Mouse (Mus musculus) gastrocnemius, adult 2 months (tissue): ENCODE measurements around the gene Ccdc155. TPM values are rescaled to one million over a fixed set of nuclear protein-coding genes. Genes with fewer than 3 reads are reported as not detected.
"Not testable (repeated sequence)": the region's sequence is repeated elsewhere in the genome, so short reads cannot be mapped to it uniquely, and the experiment has no call there.

ENCODE experiments used
- DNase-seq: peaks from one replicate; pipeline ENCODE4 v3.0.0; 2022
- H3K27ac ChIP-seq: fragments of 200-600 bp; 2 replicates; pipeline ENCODE4 v1.8.1; 2022; ENCODE audit warnings: mild to moderate bottlenecking
- H3K4me3 ChIP-seq: fragments of 200-600 bp; 2 replicates; pipeline ENCODE4 v1.8.1; 2022; ENCODE audit warnings: mild to moderate bottlenecking, moderate library complexity
- CTCF ChIP-seq: fragments of 200-600 bp; IDR thresholded peaks from 2 replicates; pipeline ENCODE4 v1.8.1; 2022; ENCODE audit warnings: antibody characterized with exemption, mild to moderate bottlenecking, moderate library complexity
- intact Hi-C: fragments of 180-260 bp; cut with DNase I; formaldehyde crosslinking; loops from one replicate; pipeline ENCODE4 v1.15.1; 2025
- total RNA-seq, 2 experiments: library from RNA; stranded (reverse); gene quantifications; 2 replicates each; pipeline ENCODE4 v1.2.3; 2021

Ccdc155 gene
- total RNA-seq, 2 experiments from 2014 or later = not detected

DNA sequence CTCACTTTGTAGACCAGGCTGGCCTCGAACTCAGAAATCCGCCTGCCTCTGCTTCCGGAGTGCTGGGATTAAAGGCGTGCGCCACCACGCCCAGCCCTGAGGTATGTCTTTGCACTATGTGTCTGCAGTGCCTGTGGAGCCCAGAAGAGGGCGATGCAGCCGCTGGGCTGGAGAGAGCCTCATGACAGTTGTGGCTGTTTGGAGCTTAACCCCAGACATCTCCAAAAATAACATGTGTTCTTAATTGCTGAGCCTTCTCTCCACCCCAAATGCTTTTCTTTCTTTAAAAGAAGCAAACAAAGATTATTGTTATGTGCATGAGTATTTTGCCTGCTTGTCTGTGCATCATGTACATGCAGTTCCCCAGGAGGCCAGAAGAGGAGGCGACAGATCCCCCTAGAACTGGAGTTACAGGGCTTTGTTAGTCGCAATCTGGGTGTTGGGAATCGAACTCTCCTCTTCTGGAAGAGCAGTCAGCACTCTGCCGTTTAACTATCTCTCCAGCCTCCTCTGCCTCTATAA is 49.6 kb downstream of the Ccdc155 start:
- peak; percentile 76 for DNase-seq
- peak; percentile 62 for TF ChIP-seq CTCF
- intact Hi-C loops = no loop called here
- peak overlapping the region; percentile 86 for H3K4me3 ChIP-seq
- H3K27ac ChIP-seq = peak overlapping the region; percentile 97

DNA sequence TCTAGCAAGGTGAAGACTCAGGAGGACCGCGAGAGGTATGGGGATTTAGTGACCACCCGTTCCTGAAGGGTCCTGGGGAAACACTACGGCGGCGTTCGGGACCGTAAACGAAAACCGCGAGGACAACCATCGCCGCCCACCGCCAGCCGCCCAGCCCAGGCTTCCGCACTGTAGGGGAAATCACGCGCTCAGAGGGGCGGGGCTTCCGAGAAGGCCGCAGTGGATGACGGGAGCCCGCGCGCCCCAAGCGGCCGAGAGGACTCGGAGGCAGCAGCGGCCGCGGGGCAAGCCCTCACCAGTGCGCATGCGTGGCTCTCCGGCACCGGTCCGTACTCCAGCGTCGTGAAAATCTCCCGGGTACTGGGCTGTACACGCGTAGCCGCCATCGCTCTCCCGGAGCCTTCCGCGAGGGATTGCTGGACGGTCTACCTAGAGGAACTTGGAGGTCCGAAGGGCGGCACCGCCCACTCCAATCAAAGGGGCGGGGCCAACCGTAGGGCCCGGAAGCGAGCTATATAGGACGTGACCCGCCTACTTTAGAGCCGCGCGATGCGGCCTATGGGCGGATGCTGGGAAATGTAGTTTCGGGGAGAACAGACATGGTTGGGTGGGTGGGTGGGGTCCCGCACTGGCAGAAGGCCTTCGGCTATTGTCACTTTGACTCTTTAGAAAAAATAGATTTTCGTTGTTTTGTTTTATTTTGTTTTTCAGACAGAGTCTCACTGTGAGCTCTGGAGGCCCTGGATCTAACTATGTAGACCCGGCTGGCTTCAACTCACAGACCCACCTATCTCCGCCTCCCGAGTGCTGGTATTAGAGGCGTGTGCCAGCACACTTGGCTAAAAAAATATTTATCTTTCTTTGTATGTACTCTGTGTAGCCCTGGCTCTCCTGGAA is 50.3 kb downstream of the Ccdc155 start, which contains the start of the genes Pih1d1 and Aldh16a1:
Pih1d1 (plus strand) TSS at position 208 of the 897 bp plus-strand sequence.
Aldh16a1 (minus strand) TSS at position 489 of the 897 bp plus-strand sequence.
- peak; percentile 99 for DNase-seq
- Histone ChIP-seq H3K4me3 (peak within 1 kb of the TSS; percentile 86), H3K27ac (peak within 1 kb of the TSS; percentile 97)
- intact Hi-C loops = no loop called here
- TF ChIP-seq CTCF = peak; percentile 68

DNA sequence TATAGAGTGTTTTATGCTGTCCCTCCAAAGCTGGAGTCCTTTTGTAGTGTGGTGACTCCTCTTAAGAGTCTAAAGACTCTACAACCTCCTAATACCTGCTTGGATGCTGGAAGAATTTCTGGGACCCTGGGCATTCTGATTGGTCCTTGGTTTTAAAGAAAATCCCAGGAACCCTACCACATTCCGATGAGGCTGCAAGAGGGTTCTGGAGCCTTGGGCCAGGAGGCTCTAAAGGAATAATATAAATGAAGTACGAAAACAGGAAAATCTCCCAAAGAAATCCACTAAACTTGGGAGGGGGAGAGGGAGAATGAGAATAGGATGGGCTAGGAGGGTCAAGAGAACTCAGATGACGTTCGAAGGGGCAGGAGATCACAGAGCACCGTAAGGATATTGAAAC is 51.1 kb downstream of the Ccdc155 start:
- H3K27ac ChIP-seq = peak overlapping the region; percentile 97
- TF ChIP-seq CTCF = no peak
- H3K4me3 ChIP-seq = peak overlapping the region; percentile 86
- no peak for DNase-seq
- intact Hi-C loops = no loop called here

DNA sequence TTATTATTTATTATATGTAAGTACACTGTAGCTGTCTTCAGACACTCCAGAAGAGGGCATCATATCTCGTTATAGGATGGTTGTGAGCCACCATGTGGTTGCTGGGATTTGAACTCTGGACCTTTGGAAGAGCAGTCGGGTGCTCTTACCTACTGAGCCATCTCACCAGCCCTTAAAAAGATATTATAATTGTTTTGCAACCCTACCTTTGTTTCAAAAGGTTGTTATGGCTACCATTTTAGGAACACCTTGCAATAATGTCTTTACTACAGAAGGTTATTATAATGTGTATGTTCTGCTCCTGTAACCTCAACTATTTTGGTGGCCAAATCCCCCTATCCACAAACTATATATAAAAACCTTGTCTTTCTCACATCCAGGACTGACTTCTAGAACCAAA is 51.6 kb downstream of the Ccdc155 start:
- H3K4me3 ChIP-seq, DNase-seq, intact Hi-C loops: not testable (repeated sequence)
- peak overlapping the region; percentile 97 for H3K27ac ChIP-seq

DNA sequence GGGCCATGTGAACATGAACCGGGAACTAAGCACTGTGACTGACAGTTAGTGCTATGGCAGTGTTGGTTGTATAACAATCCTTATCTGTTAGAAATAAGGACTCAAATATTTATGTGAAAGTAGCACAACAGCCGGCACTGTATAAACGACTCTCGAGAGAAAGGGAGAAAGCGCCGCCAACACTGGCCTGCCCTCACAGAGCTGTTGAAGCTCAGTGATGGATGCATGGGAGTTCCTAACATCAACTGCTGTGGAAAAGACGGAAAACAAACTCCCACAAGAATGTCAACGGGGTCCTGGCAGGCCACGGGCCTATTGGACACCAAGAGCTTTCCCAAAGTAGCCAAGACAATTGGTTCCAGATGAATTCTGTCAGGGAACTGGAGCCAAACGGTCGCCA is 53.4 kb downstream of the Ccdc155 start:
- DNase-seq = peak; percentile 64
- Histone ChIP-seq H3K4me3 (no peak overlapping the region), H3K27ac (peak overlapping the region; percentile 77)
- no peak for TF ChIP-seq CTCF
- intact Hi-C loops = no loop called here

DNA sequence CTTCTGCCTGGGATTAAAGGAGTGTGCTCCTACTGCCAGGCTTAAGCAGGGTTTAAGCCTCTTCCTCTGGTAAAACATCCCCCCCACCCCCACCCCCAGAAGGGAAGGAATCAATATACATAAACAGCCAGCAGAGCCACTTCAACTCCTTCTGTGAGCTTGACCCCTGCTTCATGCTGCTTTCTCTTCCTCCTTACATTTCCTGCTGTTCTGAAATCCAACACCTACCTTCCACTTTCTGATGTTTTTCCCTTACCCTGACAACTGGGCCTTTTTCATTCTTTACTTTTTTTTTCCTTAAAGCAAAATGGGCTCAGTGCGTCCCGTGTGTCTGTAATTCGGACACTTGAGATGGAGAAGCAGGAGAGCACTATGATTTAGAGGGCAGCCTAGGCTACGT is 54.4 kb downstream of the Ccdc155 start:
- intact Hi-C loops = no loop called here
- Histone ChIP-seq H3K27ac (peak overlapping the region; percentile 77), H3K4me3 (no peak overlapping the region)
- no peak for TF ChIP-seq CTCF
- no peak for DNase-seq

DNA sequence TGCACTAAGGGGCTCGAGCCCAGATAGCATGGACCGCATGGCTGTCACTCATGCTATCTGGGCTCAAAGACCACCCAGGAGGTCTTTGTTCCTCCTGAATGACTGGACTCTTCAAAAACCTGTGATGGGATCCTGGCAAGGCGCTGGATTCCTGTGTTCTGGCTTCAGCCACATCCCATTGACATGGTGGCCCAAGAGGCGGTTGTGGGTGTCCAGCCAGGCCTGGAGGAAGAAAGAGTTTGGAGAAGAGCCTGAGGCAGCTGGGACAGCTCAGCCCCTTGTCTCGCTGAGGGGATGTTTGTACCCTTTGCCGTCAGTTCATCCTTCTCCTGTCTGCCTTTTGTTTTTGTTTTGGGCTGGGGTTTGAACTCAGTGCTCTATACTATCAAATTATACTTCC is 55.1 kb downstream of the Ccdc155 start:
- no peak overlapping the region for H3K4me3 ChIP-seq
- H3K27ac ChIP-seq = peak overlapping the region; percentile 77
- intact Hi-C loops = no loop called here
- no peak for TF ChIP-seq CTCF
- DNase-seq = peak; percentile 51

DNA sequence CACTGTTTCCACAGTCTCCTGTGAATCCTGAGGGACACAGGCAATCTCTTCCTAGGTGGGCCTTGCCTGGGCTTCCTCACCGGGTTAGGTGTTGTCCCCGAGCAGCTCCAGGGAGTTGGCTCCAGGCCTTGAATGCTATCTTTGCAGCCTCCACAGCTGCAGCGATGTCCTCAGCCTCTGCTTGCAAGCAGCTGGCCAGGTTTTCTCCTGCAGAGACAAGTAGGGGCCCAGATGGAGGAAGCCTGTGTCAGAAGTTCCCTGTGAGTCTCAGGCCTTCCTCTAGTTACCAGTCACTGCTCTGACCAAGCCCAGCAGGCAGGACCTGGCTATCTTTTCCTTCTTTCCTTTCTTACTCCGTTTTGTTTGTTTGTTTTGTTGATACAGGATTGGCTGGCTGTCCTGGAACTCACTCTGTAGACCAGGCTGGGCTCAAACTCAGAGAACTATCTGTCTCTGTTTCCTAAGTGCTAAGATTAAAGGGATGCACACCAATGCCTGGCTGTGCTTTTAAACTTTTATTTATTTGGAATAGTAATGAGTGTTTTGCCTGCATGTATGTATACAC is 56.1 kb downstream of the Ccdc155 start:
- Histone ChIP-seq H3K27ac (peak overlapping the region; percentile 46), H3K4me3 (no peak overlapping the region)
- DNase-seq = no peak

DNA sequence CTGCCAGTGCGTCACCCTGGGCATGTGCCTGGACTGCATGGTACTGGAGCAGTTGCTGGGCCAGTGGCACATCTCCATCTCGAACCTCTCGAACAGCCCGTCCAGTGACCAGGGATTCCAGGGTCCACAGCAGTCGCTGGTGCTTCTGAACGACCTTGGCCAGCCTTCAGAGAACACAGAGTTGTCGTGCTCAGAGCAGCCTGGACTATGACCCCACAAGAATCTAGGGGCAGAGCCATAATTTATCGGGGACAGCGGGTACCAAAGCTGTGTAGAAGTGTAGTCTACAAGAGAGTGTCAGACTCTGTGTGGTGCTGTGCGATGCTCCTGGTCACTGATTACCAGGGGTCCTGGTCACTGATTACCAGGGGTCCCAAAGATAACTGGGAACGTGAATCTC is 56.8 kb downstream of the Ccdc155 start:
- TF ChIP-seq CTCF = no peak
- H3K27ac ChIP-seq = no peak overlapping the region
- no peak overlapping the region for H3K4me3 ChIP-seq
- intact Hi-C loops = no loop called here
- no peak for DNase-seq

More for the DNA sequence above, 56.1 kb downstream of the Ccdc155 start:
- intact Hi-C loops = no loop called here
- no peak for TF ChIP-seq CTCF

DNA sequence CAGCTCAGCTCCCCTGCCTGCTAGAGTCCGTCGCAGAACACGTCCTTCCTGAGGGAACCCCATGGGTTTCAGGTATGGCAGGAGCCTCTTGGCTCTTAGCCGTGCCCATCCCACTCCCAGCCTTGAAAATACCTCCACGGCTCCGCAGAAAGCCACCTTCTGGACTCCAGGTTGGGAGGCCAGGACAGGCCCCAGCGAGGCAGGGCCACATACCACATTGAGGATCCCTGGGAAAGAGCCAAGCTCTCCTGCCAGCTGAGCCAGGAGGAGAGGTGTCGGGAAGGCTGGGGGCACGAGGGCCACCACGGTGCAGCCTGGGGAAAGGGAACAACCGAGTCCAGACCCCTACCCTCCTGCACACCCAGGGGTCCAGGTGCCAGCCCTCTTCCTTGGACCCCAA is 57.4 kb downstream of the Ccdc155 start:
- Histone ChIP-seq H3K27ac (no peak overlapping the region), H3K4me3 (no peak overlapping the region)
- intact Hi-C loops = no loop called here
- no peak for DNase-seq
- TF ChIP-seq CTCF = no peak

DNA sequence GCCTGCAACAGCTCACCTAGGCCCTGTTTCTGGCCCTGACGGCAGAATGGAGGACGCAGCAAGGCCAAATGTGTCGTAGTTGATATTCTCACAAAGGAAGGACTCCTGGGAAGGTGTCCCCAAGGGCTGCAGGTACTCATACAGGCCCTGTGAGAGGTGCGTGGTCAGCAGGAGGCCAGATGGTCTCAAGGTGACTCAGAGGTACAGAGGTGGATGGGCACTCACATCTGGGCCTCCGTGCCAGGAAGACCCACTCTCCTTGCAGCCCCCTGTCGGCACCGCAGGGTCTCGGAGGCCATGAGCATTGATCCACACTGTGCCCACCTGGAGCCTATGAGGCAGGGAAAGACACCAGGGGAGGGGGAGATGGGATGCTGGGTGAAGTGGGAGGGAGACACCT is 59.2 kb downstream of the Ccdc155 start:
- no peak overlapping the region for H3K4me3 ChIP-seq
- no peak for TF ChIP-seq CTCF
- peak overlapping the region; percentile 12; the same call in 1 of the 2 replicates for H3K27ac ChIP-seq
- no peak for DNase-seq
- intact Hi-C loops = no loop called here

DNA sequence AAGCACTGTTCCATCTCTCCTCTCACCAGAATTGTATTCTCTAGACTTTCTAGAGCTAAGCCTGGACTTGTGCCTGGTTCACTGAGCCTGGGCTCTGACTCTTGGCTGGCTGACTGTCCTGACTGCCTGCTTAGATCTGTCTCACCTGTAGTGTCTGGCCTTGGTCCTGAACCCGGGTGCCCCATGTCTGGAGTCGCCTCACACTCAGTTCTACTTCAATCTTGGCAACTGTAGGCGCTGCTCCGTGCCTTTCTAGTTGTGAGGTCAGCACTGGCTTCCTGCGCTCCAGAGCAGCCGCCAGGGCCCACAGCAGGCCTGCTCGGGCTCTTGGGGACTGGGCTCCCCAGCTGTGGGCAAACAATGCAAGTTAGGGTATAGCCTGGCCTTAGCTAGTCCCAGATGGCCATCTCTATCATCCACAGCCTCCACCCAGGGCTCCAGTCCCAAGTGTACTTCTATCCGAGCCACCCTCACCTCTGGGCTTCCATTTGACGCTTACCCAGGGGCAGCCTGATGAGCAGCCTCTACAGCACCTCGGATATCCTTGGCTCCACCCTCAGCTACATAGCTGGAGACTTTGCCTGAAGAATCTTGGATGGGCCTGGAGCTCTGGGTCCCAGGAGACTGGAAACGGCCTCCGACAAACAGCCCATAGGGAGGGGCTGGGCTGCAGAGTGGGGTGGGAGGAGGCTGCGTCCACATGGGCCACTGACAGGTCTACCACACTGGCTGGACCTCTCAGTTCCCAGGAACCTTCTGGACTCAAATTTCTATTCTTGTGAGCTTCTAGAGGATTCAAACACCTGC is 60.1 kb downstream of the Ccdc155 start:
- intact Hi-C loops = no loop called here
- no peak for TF ChIP-seq CTCF
- peak overlapping the region; percentile 52 for H3K27ac ChIP-seq
- DNase-seq = peak; percentile 43
- no peak overlapping the region for H3K4me3 ChIP-seq

DNA sequence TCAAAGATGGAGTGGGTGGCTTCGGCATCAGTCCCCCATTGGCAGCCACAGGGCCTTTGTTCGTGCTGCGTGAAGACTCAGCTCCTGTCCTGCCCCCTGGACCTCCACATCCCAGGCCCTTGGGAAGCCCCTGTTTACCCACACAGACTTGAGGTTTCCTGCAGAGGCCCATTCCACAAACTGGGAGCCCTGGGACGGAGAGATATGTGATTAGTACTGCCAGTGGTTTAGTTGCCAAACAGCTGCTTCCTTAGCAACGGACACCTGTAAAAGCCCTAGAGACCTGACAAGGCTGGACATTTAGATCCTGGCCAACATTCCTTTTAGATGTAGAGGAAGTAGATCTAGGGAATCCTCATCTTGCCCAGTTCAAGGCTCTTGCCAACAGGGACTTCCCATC is 62.8 kb downstream of the Ccdc155 start:
- no peak for TF ChIP-seq CTCF
- intact Hi-C loops = no loop called here
- no peak overlapping the region for H3K27ac ChIP-seq
- H3K4me3 ChIP-seq = no peak overlapping the region
- no peak for DNase-seq
